Mouse (Mus musculus) spleen, adult 2 months (tissue): Measurements from ENCODE around the gene Slc30a5.

Experiments used
- CTCF ChIP-seq: fragments of 200-500 bp; IDR thresholded peaks from 2 replicates; pipeline ENCODE4 v1.5.1; 2011; ENCODE audit warnings: mild to moderate bottlenecking, inconsistent platforms; ENCODE audit not compliant: insufficient read depth, insufficient read length, insufficient replicate concordance; ENCODE audit errors: extremely low read depth
- POLR2A ChIP-seq: fragments of 200-500 bp; IDR thresholded peaks from 2 replicates; pipeline ENCODE4 v1.6.1; 2011; ENCODE audit warnings: low read depth, low read length, inconsistent platforms

DNA sequence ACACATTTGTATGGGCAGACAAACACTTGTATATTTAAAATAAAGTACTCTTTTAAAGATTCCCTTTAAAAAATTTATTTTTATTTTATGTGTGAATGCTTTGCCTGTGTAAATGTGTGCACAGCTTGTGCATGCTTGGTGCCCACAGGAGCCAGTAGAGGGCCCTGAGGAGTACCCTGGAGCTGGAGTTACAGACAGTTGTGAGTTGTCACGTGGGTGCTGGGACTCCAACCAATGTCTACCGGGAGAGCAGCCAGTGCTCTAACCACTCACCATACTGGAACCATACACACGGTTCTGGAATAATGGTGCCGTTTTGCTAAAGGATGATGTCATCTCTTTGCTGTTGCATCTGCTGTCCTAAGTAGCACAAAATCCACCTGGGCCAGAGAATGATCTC is 36.6 kb upstream of the Slc30a5 start:
- TF ChIP-seq CTCF = no peak
- no peak for TF ChIP-seq POLR2A
